15 mouse cellular contexts compared by ENCODE assay signal in the genomic region with DNA sequence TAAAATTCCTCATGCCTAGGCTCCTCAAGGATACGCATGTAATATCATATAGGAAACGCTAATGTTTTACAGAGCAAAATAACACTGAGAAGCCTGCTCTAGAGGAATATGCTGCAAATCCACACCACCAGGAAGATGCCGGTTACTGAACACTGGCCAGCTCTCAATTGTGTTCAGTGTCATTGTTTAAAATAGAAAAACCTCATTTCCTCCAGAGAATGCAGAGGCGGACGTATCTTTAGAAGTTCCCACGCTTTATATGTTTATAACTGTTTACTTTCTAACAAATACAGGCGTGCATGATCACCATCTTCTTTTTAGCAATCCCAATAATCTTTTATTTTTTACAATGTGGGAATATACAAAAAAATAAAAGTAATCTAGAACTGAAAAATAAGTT. TPM values are rescaled to one million over a fixed set of nuclear protein-coding genes. Genes with fewer than 3 reads are reported as not detected.
"Had no signal": no experiment of that assay in that cellular context is flagged by ENCODE, and none has a peak within 500 bp of the region (broad histone marks: within the 10 kb centered on the region; RNA-seq: fewer than 3 reads in every experiment).

No protein-coding gene starts in this region.

- H3K4me2 ChIP-seq: limb, embryonic 12.5 days; liver, embryonic 13.5 days; midbrain, embryonic 12.5 days; neural tube, embryonic 13.5 days; stomach, embryonic 15.5 days had no signal

- H3K4me1 ChIP-seq: limb, embryonic 12.5 days; midbrain, embryonic 12.5 days; neural tube, embryonic 13.5 days; stomach, embryonic 15.5 days had no signal

- H3K9ac ChIP-seq: limb, embryonic 12.5 days; liver, embryonic 13.5 days; liver, postnatal 0 days; midbrain, embryonic 12.5 days; neural tube, embryonic 13.5 days; stomach, embryonic 15.5 days had no signal

- H3K9me3 ChIP-seq: liver, embryonic 13.5 days; neural tube, embryonic 13.5 days; stomach, embryonic 15.5 days had no signal

- H3K27ac ChIP-seq: limb, embryonic 12.5 days; liver, embryonic 13.5 days; midbrain, embryonic 12.5 days; neural tube, embryonic 13.5 days; stomach, embryonic 15.5 days had no signal

- H3K27me3 ChIP-seq: limb, embryonic 12.5 days; liver, embryonic 13.5 days; midbrain, embryonic 12.5 days; neural tube, embryonic 13.5 days; stomach, embryonic 15.5 days had no signal

- H3K36me3 ChIP-seq: limb, embryonic 12.5 days; liver, embryonic 13.5 days; midbrain, embryonic 12.5 days; neural tube, embryonic 13.5 days; stomach, embryonic 15.5 days had no signal

- H3K4me3 ChIP-seq: limb, embryonic 12.5 days; liver, embryonic 13.5 days; midbrain, embryonic 12.5 days; neural tube, embryonic 13.5 days; stomach, embryonic 15.5 days had no signal

- DNase-seq: kidney, adult 11 months; kidney, postnatal 25 days; layer of hippocampus, adult 9-11 months; liver; liver, embryonic 13.5 days; liver, postnatal 0 days; retina, postnatal 1 day; right cerebral cortex, postnatal 14 days; thymus, postnatal 36 days had no signal

- ATAC-seq: liver, postnatal 0 days; midbrain, embryonic 16.5 days had no signal

RNA-seq across cellular contexts. Expression of a gene that starts 33.1 kb away (rescaled TPM):
- total RNA-seq: megakaryocyte-erythroid progenitor cell, adult 5-6 weeks had no signal
